Mouse (Mus musculus) cerebellum, postnatal 36 days (tissue): ENCODE results near the gene Gm20772.
"Not testable (repeated sequence)": the region's sequence is repeated elsewhere in the genome, so short reads cannot be mapped to it uniquely, and the experiment has no call there.

Experiments
- DNase-seq, 2 experiments: peaks; one replicate each; pipeline ENCODE4 v3.0.0; 2021 to 2022; ENCODE audit warnings: mixed read lengths in 2 of 2

Gene Gm20772

GRCm38 (mm10) chrY:17874441-17874840 lies at the start of gene Gm20772, which contains the start of gene Gm20831:
TSS of gene Gm20772 (plus strand) at chrY:17874741.
TSS of gene Gm20831 (plus strand) at chrY:17874741.
- not testable (repeated sequence) for DNase-seq

DNA sequence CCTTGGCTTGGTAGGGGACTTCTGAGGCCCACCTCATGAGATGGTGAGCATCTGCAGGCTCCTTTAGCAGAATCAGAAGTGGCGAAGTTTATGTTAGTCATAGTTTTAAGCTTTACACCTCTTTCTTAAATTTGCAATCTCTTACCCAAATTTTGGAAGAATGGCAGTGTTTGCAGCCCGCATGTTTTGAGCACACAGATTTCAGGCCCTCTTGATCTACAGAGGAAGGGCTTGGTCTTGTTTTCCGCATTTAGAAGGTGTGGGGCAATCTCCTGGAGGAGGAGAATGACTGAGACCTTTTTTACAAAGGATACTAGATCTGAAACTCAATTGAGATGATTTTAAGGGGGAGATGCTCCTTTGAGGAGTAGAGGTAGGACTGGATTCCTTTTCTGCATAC lies 28.4 kb upstream of the Gm20772 start, which contains the start of gene Gm21904:
Gene Gm21904, minus strand, starts transcription at position 101 of the 400 bp plus-strand sequence.
- DNase-seq, result not testable (repeated sequence)
